Comparison of ENCODE assay signal across 1 mouse cellular context in genomic region chr3:153858350-153859001, GRCm38 (mm10).
TF ChIP-seq lines count a peak whose summit lies in the region.

No protein-coding gene starts in this region.

TF ChIP-seq in CH12.LX, 34 proteins besides CTCF, POLR2A, EP300 and RAD21:
- no peak for TF ChIP-seq E2F4 (IDR thresholded peaks at IDR 0.05; ENCODE audit: insufficient replicate concordance, low read depth, low read length)
- TF ChIP-seq BHLHE40 (IDR thresholded peaks at IDR 0.05; ENCODE audit: low read depth, low read length) = peak; percentile 89
- TF ChIP-seq POLR2AphosphoS2 (IDR thresholded peaks at IDR 0.05; ENCODE audit: low read depth, low read length) = no peak
- TF ChIP-seq IRF4 (IDR thresholded peaks at IDR 0.05; ENCODE audit: low read depth, low read length) = peak; percentile 58; the same call in 1 of the 2 replicates
- TF ChIP-seq ETS1 (conservative IDR thresholded peaks at IDR 0.05; ENCODE audit: low read depth, low read length) = peak; percentile 42; the same call in 1 of the 2 replicates
- TF ChIP-seq MAX (IDR thresholded peaks at IDR 0.05; ENCODE audit: low read length) = no peak; the same call in 1 of the 2 replicates
- 0 out of 2 replicates have a peak, but pooled peaks have one; percentile 23 for TF ChIP-seq TBP (conservative IDR thresholded peaks at IDR 0.05; ENCODE audit: low read depth, low read length)
- no peak for TF ChIP-seq RCOR1 (conservative IDR thresholded peaks at IDR 0.05; ENCODE audit: low read depth, low read length)
- no peak for TF ChIP-seq NRF1 (IDR thresholded peaks at IDR 0.05; ENCODE audit: low read depth, low read length)
- peak; percentile 44; the same call in 1 of the 2 replicates for TF ChIP-seq MYC (IDR thresholded peaks at IDR 0.05; ENCODE audit: low read depth, low read length)
